In genomic region chr1:120057044-120057443, GRCm38 (mm10) we compare ENCODE assay signal across 10 mouse cellular contexts. TPM values are rescaled to one million over a fixed set of nuclear protein-coding genes. Genes with fewer than 3 reads are reported as not detected.
DNase-seq lines count a peak whose midpoint lies in the region; ATAC-seq lines count a peak whose summit lies in the region.
"Had no signal": no experiment of that assay in that cellular context is flagged by ENCODE, and none has a peak within 500 bp of the region (broad histone marks: within the 10 kb centered on the region; RNA-seq: fewer than 3 reads in every experiment).

No protein-coding gene starts in this region.

- H3K9ac ChIP-seq in intestine, embryonic 15.5 days: no peak overlapping the region
- H3K9ac ChIP-seq: hindbrain, embryonic 13.5 days had no signal

- no peaks in the 10 kb centered on the region for H3K36me3 ChIP-seq in intestine, embryonic 15.5 days
- H3K36me3 ChIP-seq: hindbrain, embryonic 13.5 days had no signal

- no peak for DNase-seq in frontal cortex, postnatal 25 days (ENCODE audit: low spot score in 2 of 2)
- DNase-seq in right cerebral cortex, adult 18-20 months: peak; percentile 53
- DNase-seq in right cerebral cortex, postnatal 14 days: no peak
- DNase-seq in kidney, adult 9 months: peak; percentile 82
- peak; percentile 45 for DNase-seq in skeletal muscle tissue, adult 2 months (ENCODE audit: low read depth, low spot score)
- DNase-seq in adipocyte (ENCODE audit: low spot score): no peak
- DNase-seq: gastrocnemius, postnatal 36 days had no signal

- H3K4me1 ChIP-seq in intestine, embryonic 15.5 days (replicated peaks): no peaks in the 10 kb centered on the region
- H3K4me1 ChIP-seq: hindbrain, embryonic 13.5 days had no signal

- WGBS in intestine, embryonic 15.5 days: 54% methylated on average over 14 of the region's 14 CpGs

- H3K4me3 ChIP-seq in intestine, embryonic 15.5 days (replicated peaks): no peak overlapping the region
- H3K4me3 ChIP-seq: hindbrain, embryonic 13.5 days had no signal

- H3K27ac ChIP-seq in intestine, embryonic 15.5 days: no peak overlapping the region
- H3K27ac ChIP-seq: hindbrain, embryonic 13.5 days had no signal

- H3K27me3 ChIP-seq in intestine, embryonic 15.5 days (replicated peaks): no peaks in the 10 kb centered on the region
- H3K27me3 ChIP-seq: hindbrain, embryonic 13.5 days had no signal

- ATAC-seq in frontal cortex, adult (ENCODE audit: low TSS enrichment): peak; percentile 83
- no peak for ATAC-seq in intestine, embryonic 15.5 days

- H3K9me3 ChIP-seq in intestine, embryonic 15.5 days: no peaks in the 10 kb centered on the region
- H3K9me3 ChIP-seq: hindbrain, embryonic 13.5 days had no signal

- H3K4me2 ChIP-seq in intestine, embryonic 15.5 days (replicated peaks): no peak overlapping the region
- H3K4me2 ChIP-seq: hindbrain, embryonic 13.5 days had no signal

RNA-seq across cellular contexts. Expression of gene Tmem37, which starts 16.8 kb away (rescaled TPM):
- 51.3 and 66.1 TPM in 2 replicates for polyA plus RNA-seq in intestine, embryonic 15.5 days (2015; fragmentation: Nextera tagmentation; extraction: Ambion mirVana)

RNA-seq across cellular contexts. Expression of gene Sctr, which starts 50.4 kb away (rescaled TPM):
- polyA plus RNA-seq in intestine, embryonic 15.5 days (2015; fragmentation: Nextera tagmentation; extraction: Ambion mirVana): 0.72 and 0.90 TPM in 2 replicates

Comparison
In these comparisons a context has a peak if more than half of its experiments do, and no peak if none do; other contexts are left out.
1. DNase-seq: peak in right cerebral cortex, adult 18-20 months (single experiment), kidney, adult 9 months (single experiment) and skeletal muscle tissue, adult 2 months (single experiment); none in frontal cortex, postnatal 25 days (0 of 2), right cerebral cortex, postnatal 14 days (single experiment) and adipocyte (single experiment).